Mouse (Mus musculus) olfactory bulb, adult 2 months (tissue): ENCODE measurements at regions not wholly inside any gene's neighbourhood (a gene's known extent, or its start where the extent isn't known, plus 50 kb on each side); places are given as distances from the start of the nearest gene placed in this dataset.

Experiments
- CTCF ChIP-seq: fragments of 200-500 bp; IDR thresholded peaks from 2 replicates; pipeline ENCODE4 v1.5.1; 2012; ENCODE audit warnings: low read depth, mild to moderate bottlenecking, low read length, moderate library complexity; ENCODE audit not compliant: insufficient read depth
- POLR2A ChIP-seq: fragments of 200-500 bp; IDR thresholded peaks from 2 replicates; pipeline ENCODE4 v1.6.1; 2012; ENCODE audit warnings: mild to moderate bottlenecking, low read depth, low read length, moderate library complexity; ENCODE audit not compliant: insufficient read depth

GRCm38 (mm10) chr15:93913462-93913861 is 317.8 kb upstream of the Prickle1 start:
- no peak for TF ChIP-seq POLR2A
- no peak for TF ChIP-seq CTCF
